Mouse (Mus musculus) hindbrain, embryonic 11.5 days (tissue): ENCODE measurements around the gene Slc39a2. TPM values are rescaled to one million over a fixed set of nuclear protein-coding genes. Genes with fewer than 3 reads are reported as not detected.
"Not testable (repeated sequence)": the region's sequence is repeated elsewhere in the genome, so short reads cannot be mapped to it uniquely, and the experiment has no call there.

Experiments used
- ATAC-seq: fragments of 200-750 bp; cut with Nextera tagmentation; 2 replicates; pipeline ENCODE4 v1.8.0; 2017; ENCODE audit warnings: mild to moderate bottlenecking, moderate TSS enrichment, moderate library complexity; ENCODE audit not compliant: low FRiP score
- DNase-seq: peaks from one replicate; pipeline ENCODE4 v3.0.0-alpha.2; 2015; ENCODE audit warnings: low spot score
- H3K27ac ChIP-seq: fragments of 300-500 bp; sonication (generic); 2 replicates; pipeline ENCODE4 v1.5.1; 2014; ENCODE audit warnings: mild to moderate bottlenecking, low read depth, low read length
- H3K27me3 ChIP-seq: fragments of 300-500 bp; sonication (generic); 2 replicates; pipeline ENCODE4 v1.6.1; 2014; ENCODE audit warnings: mild to moderate bottlenecking, low read length, moderate library complexity, mixed read lengths; ENCODE audit not compliant: control insufficient read depth, insufficient read depth
- H3K36me3 ChIP-seq: fragments of 300-500 bp; sonication (generic); 2 replicates; pipeline ENCODE4 v1.6.1; 2014; ENCODE audit warnings: mild to moderate bottlenecking, low read length, moderate library complexity, mixed read lengths; ENCODE audit not compliant: control insufficient read depth, insufficient read depth
- H3K4me1 ChIP-seq: fragments of 300-500 bp; sonication (generic); replicated peaks from 2 replicates; pipeline ENCODE4 v1.6.1; 2014; ENCODE audit warnings: low read length, mixed read lengths; ENCODE audit not compliant: control insufficient read depth, insufficient read depth
- H3K4me2 ChIP-seq: fragments of 300-500 bp; sonication (generic); replicated peaks from 2 replicates; pipeline ENCODE4 v1.6.1; 2014; ENCODE audit warnings: mild to moderate bottlenecking, low read depth, low read length
- H3K4me3 ChIP-seq: fragments of 300-500 bp; sonication (generic); 2 replicates; pipeline ENCODE4 v1.5.1; 2014; ENCODE audit warnings: low read depth, low read length
- H3K9ac ChIP-seq: fragments of 300-500 bp; sonication (generic); 2 replicates; pipeline ENCODE4 v1.6.1; 2014; ENCODE audit warnings: low read depth, low read length
- H3K9me3 ChIP-seq: fragments of 300-500 bp; sonication (generic); 2 replicates; pipeline ENCODE4 v1.6.1; 2016; ENCODE audit warnings: low read length; ENCODE audit not compliant: control insufficient read depth
- WGBS: fragments of 180-500 bp; shearing (Covaris S2); extraction: QIAGEN DNeasy Blood & Tissue Kit; methylation state at CpG from one replicate; pipeline ENCODE4 v1.1.7; 2014; 5-methylcytosine and 5-hydroxymethylcytosine counted together
- polyA plus RNA-seq: library from polyadenylated mRNA; unstranded; fragments of >200 nt; fragmentation: Nextera tagmentation; extraction: Ambion mirVana; gene quantifications from 2 replicates; pipeline ENCODE4 v1.2.1, GENCODE M21; 2014

The Slc39a2 gene
- polyA plus RNA-seq, 1 experiment from 2014 or later = 0.45 TPM

DNA sequence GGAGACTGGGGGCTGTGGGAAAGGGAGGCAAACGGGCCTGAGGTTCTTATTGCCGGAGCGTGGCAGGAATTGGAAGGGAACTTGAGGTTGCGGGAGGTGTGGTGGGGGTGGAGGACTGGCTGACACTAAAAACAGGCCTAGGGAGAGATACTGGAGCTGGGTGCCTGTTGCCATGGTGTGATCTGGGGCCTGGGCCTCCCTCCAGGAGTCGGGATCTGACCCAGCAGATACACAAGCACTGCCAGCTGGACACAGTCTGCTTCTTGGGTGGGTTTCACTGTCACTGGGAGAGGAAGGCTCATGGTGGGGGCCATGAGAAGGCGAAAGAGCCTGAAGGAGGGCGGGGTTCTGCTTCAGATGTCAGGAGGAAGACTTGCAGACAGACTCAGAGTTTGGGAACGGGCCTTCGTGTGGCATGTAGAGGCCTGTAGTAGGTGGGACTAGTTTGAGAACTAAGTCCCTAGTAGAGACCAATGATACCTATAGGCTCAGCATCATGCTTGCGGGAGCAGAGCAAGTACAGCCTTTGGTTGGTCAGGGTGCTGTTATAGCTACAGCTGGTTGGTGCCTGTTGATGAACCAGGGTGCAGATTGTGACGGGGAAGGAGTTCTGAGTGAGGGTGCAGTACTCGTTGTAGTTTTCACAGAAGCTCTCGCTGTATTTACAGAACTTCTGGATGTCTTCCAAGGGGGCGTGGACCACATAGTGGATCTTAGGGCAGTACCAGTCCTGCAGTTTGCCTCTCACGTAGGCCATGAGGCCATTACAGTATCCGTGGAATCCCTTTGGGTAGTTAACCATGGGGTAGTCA, 29.3 kb downstream of the Slc39a2 start:
- no peak overlapping the region for H3K9ac ChIP-seq
- no peak overlapping the region for H3K4me3 ChIP-seq
- H3K4me1 ChIP-seq = no peaks in the 10 kb centered on the region
- ATAC-seq (no peak), DNase-seq (no peak)
- no peaks in the 10 kb centered on the region for H3K36me3 ChIP-seq
- H3K27ac ChIP-seq = no peak overlapping the region
- H3K27me3 ChIP-seq = no peaks in the 10 kb centered on the region
- WGBS = 88% methylated on average over 16 of the region's 16 CpGs
- H3K9me3 ChIP-seq = no peaks in the 10 kb centered on the region
- H3K4me2 ChIP-seq = no peak overlapping the region

DNA sequence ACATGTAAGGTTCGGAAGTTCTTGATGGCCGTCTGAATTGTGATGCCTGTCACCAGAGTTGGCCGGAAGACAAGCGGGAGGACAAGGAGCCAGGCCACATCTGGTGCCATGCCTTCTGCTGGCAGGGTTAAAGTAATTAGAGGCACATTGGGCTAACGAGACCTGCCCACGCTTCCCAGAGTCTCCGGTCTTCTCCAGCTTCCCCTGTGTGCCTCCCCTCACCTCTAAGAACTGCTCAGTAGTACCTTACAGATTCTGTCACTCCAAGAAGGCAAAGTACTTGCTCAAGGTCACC, 29.8 kb downstream of the Slc39a2 start, which contains the start of gene Rnase13:
Gene Rnase13 (minus strand): TSS at position 203 of the 295 bp plus-strand sequence.
- H3K27me3 ChIP-seq = no peaks in the 10 kb centered on the region
- H3K36me3 ChIP-seq = no peaks in the 10 kb centered on the region
- H3K9me3 ChIP-seq = no peaks in the 10 kb centered on the region
- no peak within 1 kb of the TSS for H3K9ac ChIP-seq
- ATAC-seq = no peak
- no peak for DNase-seq
- H3K4me1 ChIP-seq = no peaks in the 10 kb centered on the region
- 92% methylated on average over 7 of the region's 7 CpGs for WGBS
- H3K4me3 ChIP-seq = no peak within 1 kb of the TSS
- no peak within 1 kb of the TSS for H3K27ac ChIP-seq
- no peak within 1 kb of the TSS for H3K4me2 ChIP-seq

DNA sequence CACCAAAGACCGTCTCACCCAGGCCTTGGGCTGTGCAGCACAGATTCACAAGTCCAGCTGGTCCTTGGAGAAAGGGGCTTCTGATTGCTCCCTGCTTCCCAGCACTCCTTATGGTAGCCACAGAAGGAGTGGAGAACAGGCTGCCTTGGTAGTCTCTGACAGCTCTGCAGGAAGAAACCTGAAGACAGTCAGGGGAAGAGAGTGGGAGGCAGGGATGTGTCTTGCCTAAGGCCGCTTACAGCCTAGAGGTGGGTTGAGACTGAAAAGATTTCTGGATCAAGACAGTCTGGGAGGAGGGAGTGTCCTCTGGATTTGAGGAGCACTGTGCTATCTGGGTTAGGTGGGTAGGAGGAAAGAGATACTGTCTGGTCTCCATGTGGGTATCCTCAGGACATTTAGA, 30.2 kb downstream of the Slc39a2 start:
- ATAC-seq = no peak
- H3K4me1 ChIP-seq = no peaks in the 10 kb centered on the region
- H3K9me3 ChIP-seq = no peaks in the 10 kb centered on the region
- H3K4me3 ChIP-seq = no peak overlapping the region
- no peak overlapping the region for H3K4me2 ChIP-seq
- WGBS = 94% methylated on average over 2 of the region's 2 CpGs
- no peak overlapping the region for H3K27ac ChIP-seq
- no peaks in the 10 kb centered on the region for H3K36me3 ChIP-seq
- no peaks in the 10 kb centered on the region for H3K27me3 ChIP-seq
- DNase-seq = no peak
- H3K9ac ChIP-seq = no peak overlapping the region

DNA sequence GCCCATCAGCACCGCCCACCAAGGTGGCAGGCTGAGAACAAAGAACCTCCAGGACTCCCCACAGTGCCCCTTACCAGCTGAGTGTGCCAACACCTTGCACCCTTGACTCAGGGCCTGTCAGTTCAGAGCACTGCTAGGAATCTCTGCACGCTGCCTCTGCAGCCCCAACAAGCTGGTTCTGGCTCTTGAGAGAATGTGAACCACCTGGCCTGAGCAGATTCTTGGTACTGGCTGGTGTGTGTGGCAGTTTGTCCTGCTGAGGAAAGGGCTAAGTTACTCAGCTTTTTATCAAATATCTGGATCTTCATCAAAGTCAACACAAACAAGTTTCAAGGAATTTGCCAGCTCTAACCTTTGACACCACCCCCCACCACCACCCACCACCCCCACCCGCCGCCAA, 30.8 kb downstream of the Slc39a2 start:
- Histone ChIP-seq H3K4me3 (no peak overlapping the region), H3K27ac (no peak overlapping the region), H3K4me1 (no peaks in the 10 kb centered on the region), H3K4me2 (no peak overlapping the region), H3K36me3 (no peaks in the 10 kb centered on the region), H3K27me3 (no peaks in the 10 kb centered on the region), H3K9me3 (no peaks in the 10 kb centered on the region), H3K9ac (no peak overlapping the region)
- no peak for ATAC-seq
- 61% methylated on average over 4 of the region's 4 CpGs for whole genome bisulfite sequencing
- no peak for DNase-seq

- not testable (repeated sequence) for H3K9ac ChIP-seq, H3K27ac ChIP-seq, H3K36me3 ChIP-seq, H3K4me2 ChIP-seq, ATAC-seq, H3K9me3 ChIP-seq, H3K4me1 ChIP-seq, DNase-seq, H3K27me3 ChIP-seq, H3K4me3 ChIP-seq
- 97% methylated on average over 11 of the region's 11 CpGs for WGBS
Measured at GRCm38 (mm10) chr14:51926930-51927329, 34.2 kb downstream of the Slc39a2 start.

- no peak for DNase-seq
- Histone ChIP-seq H3K36me3 (no peaks in the 10 kb centered on the region), H3K4me1 (no peaks in the 10 kb centered on the region), H3K4me2 (no peak overlapping the region), H3K9ac (no peak overlapping the region), H3K27ac (no peak overlapping the region), H3K4me3 (no peak overlapping the region), H3K27me3 (no peaks in the 10 kb centered on the region), H3K9me3 (no peaks in the 10 kb centered on the region)
- 85% methylated on average over 8 of the region's 8 CpGs for WGBS
- no peak for ATAC-seq
Measured at GRCm38 (mm10) chr14:51929309-51929943, 36.7 kb downstream of the Slc39a2 start.

DNA sequence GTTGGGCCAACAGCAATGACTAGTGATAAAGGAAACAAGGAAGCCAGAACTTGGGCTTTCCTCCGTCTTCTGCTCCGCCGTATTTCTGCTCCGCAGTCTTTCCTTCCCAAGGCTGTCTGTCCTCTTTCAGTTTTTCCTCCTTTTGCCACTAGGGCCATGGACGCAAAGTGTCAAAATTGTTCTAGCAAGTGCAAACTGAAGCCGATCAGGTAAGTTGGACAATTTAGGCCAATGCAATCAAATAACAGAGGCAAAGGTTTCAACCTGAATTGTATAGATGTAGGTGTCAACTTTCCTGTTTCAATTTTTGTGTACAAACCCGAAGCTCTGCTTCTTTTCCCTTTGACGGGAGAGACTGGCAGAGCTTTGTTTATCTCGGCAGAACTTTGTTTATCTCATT, 37.3 kb downstream of the Slc39a2 start:
- ATAC-seq = no peak
- 76% methylated on average over 9 of the region's 9 CpGs for WGBS

DNA sequence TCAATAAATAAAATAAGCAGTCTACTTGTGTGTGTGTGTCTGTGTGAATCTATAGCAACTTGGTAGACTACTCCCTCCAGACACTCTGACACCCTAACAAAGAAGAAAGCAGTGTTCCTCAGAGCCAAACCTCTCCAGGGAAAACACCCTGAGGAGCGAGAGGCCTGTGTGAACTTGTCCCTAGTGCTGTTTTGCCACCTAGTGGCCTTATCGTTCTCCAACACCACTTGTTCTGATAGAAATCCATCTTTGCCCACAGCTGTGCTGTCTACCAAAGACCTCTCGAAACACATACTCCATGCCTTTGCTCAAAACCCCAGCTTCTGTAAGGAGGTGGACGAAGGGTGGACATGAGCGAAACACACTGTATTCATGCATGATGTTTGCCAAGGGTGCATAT, 38.1 kb downstream of the Slc39a2 start:
- Histone ChIP-seq H3K27ac (no peak overlapping the region), H3K9me3 (no peaks in the 10 kb centered on the region), H3K36me3 (no peaks in the 10 kb centered on the region), H3K4me3 (no peak overlapping the region), H3K9ac (no peak overlapping the region), H3K4me2 (no peak overlapping the region), H3K4me1 (no peaks in the 10 kb centered on the region), H3K27me3 (no peaks in the 10 kb centered on the region)
- 36% methylated on average over 5 of the region's 5 CpGs for WGBS
- DNase-seq (peak; percentile 60), ATAC-seq (peak; percentile 68; the same call in 1 of the 2 replicates)

More for the DNA sequence above, 37.3 kb downstream of the Slc39a2 start:
- DNase-seq = no peak
- Histone ChIP-seq H3K27ac (no peak overlapping the region), H3K4me2 (no peak overlapping the region), H3K4me3 (no peak overlapping the region), H3K9ac (no peak overlapping the region), H3K36me3 (no peaks in the 10 kb centered on the region), H3K27me3 (no peaks in the 10 kb centered on the region), H3K9me3 (no peaks in the 10 kb centered on the region), H3K4me1 (no peaks in the 10 kb centered on the region)
